In genomic region chr15:81810150-81810549, GRCm38 (mm10) we compare ENCODE assay signal across 8 mouse cellular contexts. TPM values are rescaled to one million over a fixed set of nuclear protein-coding genes. Genes with fewer than 3 reads are reported as not detected.
DNase-seq lines count a peak whose midpoint lies in the region; ATAC-seq and TF ChIP-seq lines count a peak whose summit lies in the region.

No protein-coding gene starts in this region.

- H3K27ac ChIP-seq in embryonic fibroblast, embryonic 13.5 days (ENCODE audit: insufficient read depth, low read length), result peak overlapping the region; percentile 80
- peak overlapping the region; percentile 81 for H3K27ac ChIP-seq in heart, embryonic 11.5 days (ENCODE audit: low read depth, low read length)
- peak overlapping the region; percentile 94 for H3K27ac ChIP-seq in kidney, embryonic 15.5 days
- H3K27ac ChIP-seq in limb, embryonic 14.5 days (replicated peaks; ENCODE audit: low read depth, low read length), result peak overlapping the region; percentile 83
- H3K27ac ChIP-seq in midbrain, postnatal 0 days (ENCODE audit: low read depth, low read length), result peak overlapping the region; percentile 90
- peak overlapping the region; percentile 97 for H3K27ac ChIP-seq in stomach, embryonic 16.5 days (ENCODE audit: low read length)

- H3K9me3 ChIP-seq in heart, embryonic 11.5 days (replicated peaks; ENCODE audit: control insufficient read depth, low read length), result no peaks in the 10 kb centered on the region
- no peaks in the 10 kb centered on the region for H3K9me3 ChIP-seq in kidney, embryonic 15.5 days (replicated peaks)
- H3K9me3 ChIP-seq in limb, embryonic 14.5 days (ENCODE audit: control insufficient read depth, low read length), result no peaks in the 10 kb centered on the region
- no peaks in the 10 kb centered on the region for H3K9me3 ChIP-seq in midbrain, postnatal 0 days (ENCODE audit: low read length)
- H3K9me3 ChIP-seq in stomach, embryonic 16.5 days (replicated peaks; ENCODE audit: control insufficient read depth, low read length), result no peaks in the 10 kb centered on the region

- no peak for TF ChIP-seq CTCF in embryonic fibroblast, embryonic 13.5 days (IDR thresholded peaks at IDR 0.05; ENCODE audit: borderline replicate concordance, insufficient read depth, low read length)
- TF ChIP-seq CTCF in midbrain, postnatal 0 days (IDR thresholded peaks at IDR 0.05), result no peak

- peak; percentile 92 for DNase-seq in 416B (ENCODE audit: low read depth)
- DNase-seq in adrenal gland, postnatal 36 days, result peak; percentile 92 to 93
- DNase-seq in limb, embryonic 14.5 days (ENCODE audit: low spot score), result peak; percentile 86
- DNase-seq in midbrain, postnatal 0 days (ENCODE audit: low spot score), result peak; percentile 95

- no peak for ATAC-seq in heart, embryonic 11.5 days (replicated peaks; ENCODE audit: insufficient number of reproducible peaks, low FRiP score, low TSS enrichment)
- peak; percentile 20; the same call in 1 of the 2 replicates for ATAC-seq in kidney, embryonic 15.5 days (replicated peaks; ENCODE audit: low FRiP score)
- no peak for ATAC-seq in limb, embryonic 14.5 days (ENCODE audit: low FRiP score, low read depth)
- peak; percentile 41; the same call in 1 of the 2 replicates for ATAC-seq in midbrain, postnatal 0 days (ENCODE audit: low FRiP score)
- ATAC-seq in stomach, embryonic 16.5 days (ENCODE audit: insufficient read depth, low FRiP score), result peak; percentile 58

- WGBS in heart, embryonic 11.5 days (ENCODE audit: insufficient replicate concordance), result under 1% methylated on average over 10 of the region's 10 CpGs
- WGBS in kidney, embryonic 15.5 days, result under 1% methylated on average over 10 of the region's 10 CpGs
- WGBS in limb, embryonic 14.5 days, result 2% methylated on average over 10 of the region's 10 CpGs
- under 1% methylated on average over 10 of the region's 10 CpGs for WGBS in midbrain, postnatal 0 days
- 1% methylated on average over 10 of the region's 10 CpGs for WGBS in stomach, embryonic 16.5 days

- H3K9ac ChIP-seq in heart, embryonic 11.5 days (ENCODE audit: low read depth, low read length), result peak overlapping the region; percentile 74
- H3K9ac ChIP-seq in kidney, embryonic 15.5 days, result peak overlapping the region; percentile 38; the same call in 1 of the 2 replicates
- peak overlapping the region; percentile 44 for H3K9ac ChIP-seq in limb, embryonic 14.5 days (ENCODE audit: low read depth, low read length, severe bottlenecking)
- peak overlapping the region; percentile 59 for H3K9ac ChIP-seq in midbrain, postnatal 0 days (replicated peaks; ENCODE audit: low read length, poor library complexity, severe bottlenecking)
- peak overlapping the region; percentile 69 for H3K9ac ChIP-seq in stomach, embryonic 16.5 days (ENCODE audit: low read length)

- peak; percentile 49 for TF ChIP-seq POLR2A in embryonic fibroblast, embryonic 13.5 days (IDR thresholded peaks at IDR 0.05; ENCODE audit: low read depth, low read length)
- TF ChIP-seq POLR2A in limb, embryonic 14.5 days (IDR thresholded peaks at IDR 0.05; ENCODE audit: borderline replicate concordance, extremely low read depth, insufficient read depth, insufficient read length), result no peak

- H3K36me3 ChIP-seq in heart, embryonic 11.5 days (ENCODE audit: control insufficient read depth, insufficient read depth, low read length), result no peaks in the 10 kb centered on the region
- peaks cover 4% of the 10 kb centered on the region for H3K36me3 ChIP-seq in kidney, embryonic 15.5 days
- peaks cover 8% of the 10 kb centered on the region for H3K36me3 ChIP-seq in limb, embryonic 14.5 days (ENCODE audit: control insufficient read depth, insufficient read depth, low read length)
- 0 out of 2 replicates have a peak, but pooled peaks cover 4% of the 10 kb centered on the region for H3K36me3 ChIP-seq in midbrain, postnatal 0 days (ENCODE audit: insufficient read depth, low read length)
- H3K36me3 ChIP-seq in stomach, embryonic 16.5 days (ENCODE audit: control insufficient read depth, insufficient read depth, low read length), result 0 out of 2 replicates have a peak, but pooled peaks cover under 1% of the 10 kb centered on the region

- H3K4me1 ChIP-seq in embryonic fibroblast, embryonic 13.5 days (ENCODE audit: control insufficient read depth, insufficient read depth, low read length), result peaks cover 11% of the 10 kb centered on the region
- peaks cover 32% of the 10 kb centered on the region for H3K4me1 ChIP-seq in heart, embryonic 11.5 days (ENCODE audit: control insufficient read depth, insufficient read depth, low read length)
- H3K4me1 ChIP-seq in kidney, embryonic 15.5 days, result peaks cover 47% of the 10 kb centered on the region
- peaks cover 24% of the 10 kb centered on the region for H3K4me1 ChIP-seq in limb, embryonic 14.5 days (ENCODE audit: control insufficient read depth, insufficient read depth, low read length)
- peaks cover 6% of the 10 kb centered on the region for H3K4me1 ChIP-seq in midbrain, postnatal 0 days (ENCODE audit: insufficient read depth, low read length)
- H3K4me1 ChIP-seq in stomach, embryonic 16.5 days (ENCODE audit: control insufficient read depth, insufficient read depth, low read length), result peaks cover 22% of the 10 kb centered on the region

- H3K27me3 ChIP-seq in heart, embryonic 11.5 days (ENCODE audit: control insufficient read depth, insufficient read depth, low read length), result no peaks in the 10 kb centered on the region
- H3K27me3 ChIP-seq in kidney, embryonic 15.5 days, result no peaks in the 10 kb centered on the region
- no peaks in the 10 kb centered on the region for H3K27me3 ChIP-seq in limb, embryonic 14.5 days (ENCODE audit: control insufficient read depth, insufficient read depth, low read length)
- H3K27me3 ChIP-seq in midbrain, postnatal 0 days (ENCODE audit: insufficient read depth, low read length), result no peaks in the 10 kb centered on the region
- H3K27me3 ChIP-seq in stomach, embryonic 16.5 days (ENCODE audit: control insufficient read depth, insufficient read depth, low read length), result no peaks in the 10 kb centered on the region

- peak overlapping the region; percentile 91 for H3K4me2 ChIP-seq in heart, embryonic 11.5 days
- H3K4me2 ChIP-seq in kidney, embryonic 15.5 days, result peak overlapping the region; percentile 91
- peak overlapping the region; percentile 79 for H3K4me2 ChIP-seq in limb, embryonic 14.5 days (replicated peaks; ENCODE audit: low read depth, low read length, severe bottlenecking)
- peak overlapping the region; percentile 73 for H3K4me2 ChIP-seq in midbrain, postnatal 0 days (ENCODE audit: low read depth, low read length, poor library complexity, severe bottlenecking)
- H3K4me2 ChIP-seq in stomach, embryonic 16.5 days (ENCODE audit: low read depth, low read length), result peak overlapping the region; percentile 76

- H3K4me3 ChIP-seq in embryonic fibroblast, embryonic 13.5 days (ENCODE audit: insufficient read depth, low read length), result peak overlapping the region; percentile 43
- H3K4me3 ChIP-seq in heart, embryonic 11.5 days (ENCODE audit: low read depth, low read length), result peak overlapping the region; percentile 75
- peak overlapping the region; percentile 78 for H3K4me3 ChIP-seq in kidney, embryonic 15.5 days (replicated peaks)
- peak overlapping the region; percentile 72 for H3K4me3 ChIP-seq in limb, embryonic 14.5 days (replicated peaks; ENCODE audit: low read length)
- peak overlapping the region; percentile 86 for H3K4me3 ChIP-seq in midbrain, postnatal 0 days (ENCODE audit: low read depth, low read length)
- H3K4me3 ChIP-seq in stomach, embryonic 16.5 days (replicated peaks; ENCODE audit: low read length), result peak overlapping the region; percentile 71

RNA-seq across cellular contexts. Expression of gene Tef, which starts 7.9 kb away (rescaled TPM):
- total RNA-seq in adrenal gland, postnatal 36 days (2021), result 100 to 1,000 TPM in 1 of 2 experiments, 10 to 100 TPM in 1; 61.4 to 101 TPM
- polyA plus RNA-seq in embryonic fibroblast, embryonic 13.5 days (2011; ENCODE audit: insufficient read length, low read depth, missing spikeins), result 37.4 and 43.1 TPM in 2 replicates
- polyA plus RNA-seq in heart, embryonic 11.5 days (2014; fragmentation: Nextera tagmentation; extraction: Ambion mirVana), result 15.0 and 16.3 TPM in 2 replicates
- polyA plus RNA-seq in kidney, embryonic 15.5 days (2015; fragmentation: Nextera tagmentation; extraction: Ambion mirVana), result 23.9 and 26.5 TPM in 2 replicates
- 45.7 and 49.2 TPM in 2 replicates for polyA plus RNA-seq in limb, embryonic 14.5 days (2012; rRNA removed)
- 25.5 and 29.3 TPM in 2 replicates for polyA plus RNA-seq in limb, embryonic 14.5 days (2014; fragmentation: Nextera tagmentation; extraction: Ambion mirVana)
- 60.1 and 60.6 TPM in 2 replicates for total RNA-seq in midbrain, postnatal 0 days (2014; rRNA removed)
- polyA plus RNA-seq in midbrain, postnatal 0 days (2015; fragmentation: Nextera tagmentation; extraction: Ambion mirVana), result 23.6 and 25.4 TPM in 2 replicates
- polyA plus RNA-seq in stomach, embryonic 16.5 days (2015; fragmentation: Nextera tagmentation; extraction: Ambion mirVana), result 21.0 and 24.6 TPM in 2 replicates

RNA-seq across cellular contexts. Expression of gene Tob2, which starts 48.4 kb away (rescaled TPM):
- total RNA-seq in adrenal gland, postnatal 36 days (2021), result 100 to 1,000 TPM; 103 to 125 TPM
- 21.4 and 22.8 TPM in 2 replicates for polyA plus RNA-seq in embryonic fibroblast, embryonic 13.5 days (2011; ENCODE audit: insufficient read length, low read depth, missing spikeins)
- polyA plus RNA-seq in heart, embryonic 11.5 days (2014; fragmentation: Nextera tagmentation; extraction: Ambion mirVana), result 9.9 and 12.1 TPM in 2 replicates
- 28.2 and 29.3 TPM in 2 replicates for polyA plus RNA-seq in kidney, embryonic 15.5 days (2015; fragmentation: Nextera tagmentation; extraction: Ambion mirVana)
- 23.7 and 28.1 TPM in 2 replicates for polyA plus RNA-seq in limb, embryonic 14.5 days (2012; rRNA removed)
- polyA plus RNA-seq in limb, embryonic 14.5 days (2014; fragmentation: Nextera tagmentation; extraction: Ambion mirVana), result 23.4 and 24.7 TPM in 2 replicates
- 10.9 and 15.4 TPM in 2 replicates for total RNA-seq in midbrain, postnatal 0 days (2014; rRNA removed)
- 12.2 and 14.2 TPM in 2 replicates for polyA plus RNA-seq in midbrain, postnatal 0 days (2015; fragmentation: Nextera tagmentation; extraction: Ambion mirVana)
- polyA plus RNA-seq in stomach, embryonic 16.5 days (2015; fragmentation: Nextera tagmentation; extraction: Ambion mirVana), result 30.0 and 31.7 TPM in 2 replicates

Comparison
In these comparisons a context has a peak if more than half of its experiments do, and no peak if none do; other contexts are left out.
1. ATAC-seq: peak in kidney, embryonic 15.5 days (single experiment), midbrain, postnatal 0 days (single experiment) and stomach, embryonic 16.5 days (single experiment); none in heart, embryonic 11.5 days (single experiment) and limb, embryonic 14.5 days (single experiment).
2. Peak in every context shown above with its lines, with median percentiles within 50 percentile points of each other: DNase-seq, H3K27ac ChIP-seq, H3K4me3 ChIP-seq, H3K4me2 ChIP-seq and H3K9ac ChIP-seq.